Mouse (Mus musculus) spleen, postnatal 36 days (tissue): ENCODE data around the gene Cyp2t4.

ENCODE experiments used
- DNase-seq, 2 experiments: peaks; one replicate each; pipeline ENCODE4 v3.0.0; 2022; ENCODE audit warnings: low spot score in 2 of 2, mixed read lengths in 1 of 2

Cyp2t4 gene

GRCm38 (mm10) chr7:27161744-27162143, 8.2 kb downstream of the Cyp2t4 start:
- DNase-seq = no peak

- DNase-seq = no peak
These were observed 9.4 kb downstream of the Cyp2t4 start for GRCm38 (mm10) chr7:27162780-27163449.

- DNase-seq = no peak
These were observed 9.9 kb downstream of the Cyp2t4 start for GRCm38 (mm10) chr7:27163450-27163805.

- no peak for DNase-seq
These were observed 10.8 kb downstream of the Cyp2t4 start for GRCm38 (mm10) chr7:27164112-27164947.

- peak in 1 of 2 experiments; percentile 19 for DNase-seq
These were observed 11.6 kb downstream of the Cyp2t4 start for GRCm38 (mm10) chr7:27165007-27165655.

- DNase-seq = no peak
These were observed 12.2 kb downstream of the Cyp2t4 start for GRCm38 (mm10) chr7:27165696-27166095.

GRCm38 (mm10) chr7:27166229-27166613, 12.7 kb downstream of the Cyp2t4 start:
- peak; percentile 86 to 87 for DNase-seq

GRCm38 (mm10) chr7:27166614-27167474, 13.3 kb downstream of the Cyp2t4 start, which contains the start of gene Egln2:
TSS of gene Egln2 (minus strand) at chr7:27166802.
- peak; percentile 94 to 95 for DNase-seq

GRCm38 (mm10) chr7:27167475-27168094, 14.1 kb downstream of the Cyp2t4 start:
- DNase-seq = no peak

- DNase-seq = no peak
These were observed 14.9 kb downstream of the Cyp2t4 start for GRCm38 (mm10) chr7:27168371-27168770.

- no peak for DNase-seq
These were observed 17.5 kb downstream of the Cyp2t4 start for GRCm38 (mm10) chr7:27170981-27171380.

GRCm38 (mm10) chr7:27174496-27174895, 21.0 kb downstream of the Cyp2t4 start:
- DNase-seq = no peak

- DNase-seq = no peak
These were observed 21.4 kb downstream of the Cyp2t4 start for GRCm38 (mm10) chr7:27174896-27175295.

- no peak for DNase-seq
These were observed 24.4 kb downstream of the Cyp2t4 start for GRCm38 (mm10) chr7:27177942-27178323.

GRCm38 (mm10) chr7:27178324-27179216, 25.1 kb downstream of the Cyp2t4 start, which contains the start of gene Rab4b:
TSS of gene Rab4b (minus strand) at chr7:27178896.
- DNase-seq = peak; percentile 100

GRCm38 (mm10) chr7:27179217-27179918, 25.9 kb downstream of the Cyp2t4 start:
- DNase-seq = peak in 1 of 2 experiments; percentile 40

GRCm38 (mm10) chr7:27180036-27180435, 26.5 kb downstream of the Cyp2t4 start:
- no peak for DNase-seq

GRCm38 (mm10) chr7:27180837-27181695, 27.6 kb downstream of the Cyp2t4 start, which contains the start of the genes Gm21983 and Mia:
TSS of gene Gm21983 (minus strand) at chr7:27181086.
TSS of gene Mia (minus strand) at chr7:27181157.
- no peak for DNase-seq
